Mouse (Mus musculus) kidney, postnatal 0 days (tissue): Measurements from ENCODE around the gene Cry2. TPM values are rescaled to one million over a fixed set of nuclear protein-coding genes. Genes with fewer than 3 reads are reported as not detected.

ENCODE experiments used
- ATAC-seq: fragments of 200-750 bp; cut with Nextera tagmentation; replicated peaks from 2 replicates; pipeline ENCODE4 v1.8.0; 2017; ENCODE audit warnings: low read depth, moderate number of reproducible peaks, moderate TSS enrichment, moderate library complexity; ENCODE audit not compliant: low FRiP score
- DNase-seq: peaks from one replicate; pipeline ENCODE4 v3.0.0-alpha.2; 2016; ENCODE audit warnings: low spot score
- H3K27ac ChIP-seq: fragments of 300-500 bp; sonication (generic); 2 replicates; pipeline ENCODE4 v1.5.1; 2014; ENCODE audit warnings: mild to moderate bottlenecking
- H3K27me3 ChIP-seq: fragments of 300-500 bp; sonication (generic); 2 replicates; pipeline ENCODE4 v1.6.1; 2014; ENCODE audit warnings: low read length, mixed read lengths; ENCODE audit not compliant: insufficient read depth
- H3K36me3 ChIP-seq: fragments of 300-500 bp; sonication (generic); 2 replicates; pipeline ENCODE4 v1.6.1; 2014; ENCODE audit warnings: low read length, mixed read lengths; ENCODE audit not compliant: insufficient read depth
- H3K4me1 ChIP-seq: fragments of 300-500 bp; sonication (generic); replicated peaks from 2 replicates; pipeline ENCODE4 v1.6.1; 2014; ENCODE audit warnings: antibody characterized with exemption, low read length, mixed read lengths; ENCODE audit not compliant: insufficient read depth
- H3K4me2 ChIP-seq: fragments of 300-500 bp; sonication (generic); 2 replicates; pipeline ENCODE4 v1.6.1; 2014; ENCODE audit warnings: mild to moderate bottlenecking, low read length, moderate library complexity, mixed read lengths
- H3K4me3 ChIP-seq: fragments of 300-500 bp; sonication (generic); replicated peaks from 2 replicates; pipeline ENCODE4 v1.5.1; 2014; ENCODE audit warnings: low read depth, low read length
- H3K9ac ChIP-seq: fragments of 300-500 bp; sonication (generic); 2 replicates; pipeline ENCODE4 v1.6.1; 2014; ENCODE audit warnings: low read depth, low read length
- H3K9me3 ChIP-seq: fragments of 300-500 bp; sonication (generic); replicated peaks from 2 replicates; pipeline ENCODE4 v1.6.1; 2016; ENCODE audit warnings: low read length, inconsistent platforms, mixed read lengths
- CTCF ChIP-seq: IDR thresholded peaks from 2 replicates; pipeline ENCODE4 v1.5.1; 2016; ENCODE audit warnings: antibody characterized with exemption, low read depth, mild to moderate bottlenecking, moderate library complexity
- WGBS: fragments of 180-500 bp; shearing (Covaris S2); extraction: QIAGEN DNeasy Blood & Tissue Kit; methylation state at CpG from one replicate; pipeline ENCODE4 v1.1.7; 2014; 5-methylcytosine and 5-hydroxymethylcytosine counted together
- microRNA-seq: library from miRNA; unstranded; fragments of <30 nt; microRNA quantifications from one replicate; pipeline ENCODE4, GENCODE M21; 2016
- polyA plus RNA-seq: library from polyadenylated mRNA; unstranded; fragments of >200 nt; fragmentation: Nextera tagmentation; extraction: Ambion mirVana; gene quantifications from 2 replicates; pipeline ENCODE4 v1.2.1, GENCODE M21; 2015

Gene Cry2
- polyA plus RNA-seq, 1 experiment from 2014 or later = 10.1 TPM

GRCm38 (mm10) chr2:92359301-92359700 is 74.5 kb downstream of the Cry2 start:
- Histone ChIP-seq H3K9ac (no peak overlapping the region), H3K4me1 (no peaks in the 10 kb centered on the region), H3K4me3 (no peak overlapping the region), H3K27me3 (no peaks in the 10 kb centered on the region), H3K27ac (no peak overlapping the region), H3K36me3 (peaks cover 44% of the 10 kb centered on the region), H3K4me2 (no peak overlapping the region), H3K9me3 (no peaks in the 10 kb centered on the region)
- ATAC-seq (no peak), DNase-seq (no peak)
- WGBS = 95% methylated on average over 2 of the region's 2 CpGs
- no peak for TF ChIP-seq CTCF

- H3K9ac ChIP-seq = no peak overlapping the region
- H3K36me3 ChIP-seq = peaks cover 31% of the 10 kb centered on the region
- no peak overlapping the region for H3K4me2 ChIP-seq
- no peak for ATAC-seq
- H3K4me3 ChIP-seq = no peak overlapping the region
- H3K4me1 ChIP-seq = no peaks in the 10 kb centered on the region
- H3K9me3 ChIP-seq = no peaks in the 10 kb centered on the region
- TF ChIP-seq CTCF = no peak
- DNase-seq = no peak
- no peaks in the 10 kb centered on the region for H3K27me3 ChIP-seq
- WGBS = 41% methylated on average over 6 of the region's 6 CpGs
- H3K27ac ChIP-seq = no peak overlapping the region
Measured at GRCm38 (mm10) chr2:92354224-92354623, 79.6 kb downstream of the Cry2 start.

Small RNAs within 50 kb of the gene (microRNA-seq; reads per million reads assigned to microRNA genes)
- gene Mir7000 = not detected

Other genes starting within 250 kb of the Cry2 start
- 34.3 and 36.8 TPM in 2 replicates for gene Pex16, start 59.4 kb downstream of the Cry2 start, polyA plus RNA-seq
- 30.6 and 34.3 TPM in 2 replicates for gene Large2, start 59.2 kb downstream of the Cry2 start, polyA plus RNA-seq
- 1.8 and 2.5 TPM in 2 replicates for gene 1700029I15Rik, start 51.5 kb downstream of the Cry2 start, polyA plus RNA-seq
- 25.9 and 28.2 TPM in 2 replicates for gene Mapk8ip1, start 32.8 kb downstream of the Cry2 start, polyA plus RNA-seq
- 14.8 and 15.5 TPM in 2 replicates for gene Slc35c1, start 26.5 kb upstream of the Cry2 start, polyA plus RNA-seq
- 6.6 and 6.8 TPM in 2 replicates for gene Chst1, start 165.7 kb upstream of the Cry2 start, polyA plus RNA-seq